Mouse (Mus musculus) left cerebral cortex, postnatal 25 days (tissue): ENCODE measurements around the gene Fhdc1. TPM values are rescaled to one million over a fixed set of nuclear protein-coding genes. Genes with fewer than 3 reads are reported as not detected.

Experiments used
- DNase-seq, 2 experiments: peaks; one replicate each; pipeline ENCODE4 v3.0.0; 2022; ENCODE audit warnings: low spot score in 2 of 2, mixed read lengths in 1 of 2
- intact Hi-C: fragments of 180-260 bp; cut with DNase I; formaldehyde crosslinking; loops from one replicate; pipeline ENCODE4 v1.15.1; 2025
- total RNA-seq, 2 experiments: library from RNA; stranded (reverse); gene quantifications; 2 replicates each; pipeline ENCODE4 v1.2.3; 2021

The Fhdc1 gene
- total RNA-seq, 2 experiments from 2014 or later, result 3.7 to 4.0 TPM

DNA sequence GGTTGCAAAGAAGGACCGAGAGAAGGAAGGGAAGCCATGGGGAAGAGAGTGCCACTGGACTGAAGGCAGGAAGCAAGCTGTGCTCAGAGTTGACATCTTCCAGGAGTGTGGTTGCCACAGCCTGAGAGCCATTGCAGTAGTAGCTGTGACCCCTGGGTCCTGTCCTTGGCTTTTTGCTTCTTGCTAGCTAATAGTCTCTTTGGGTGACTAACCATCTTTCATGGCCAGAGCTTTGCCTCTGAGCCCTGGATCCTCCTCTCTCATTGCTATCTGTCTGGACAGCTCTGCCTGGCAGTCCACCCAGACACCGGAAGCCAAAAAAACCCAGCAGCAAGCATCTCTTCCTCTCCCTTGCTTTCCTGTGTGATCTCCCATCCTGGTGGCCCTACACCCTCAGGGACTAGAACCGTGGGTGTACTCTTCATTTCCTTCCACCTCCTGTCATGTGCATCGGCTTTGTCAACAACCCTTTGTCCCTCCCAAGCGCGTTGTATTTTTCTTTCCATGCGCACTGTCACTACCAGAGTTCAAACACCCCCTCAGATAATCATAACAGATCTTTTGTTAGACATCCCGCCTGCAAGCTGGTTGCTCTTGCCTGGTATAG is 85.3 kb downstream of the Fhdc1 start:
- no peak for DNase-seq
- intact Hi-C loops, result no loop called here

Other genes with a start within 250 kb of the Fhdc1 start
- gene Trim2, start 173.6 kb downstream of the Fhdc1 start, total RNA-seq, result 100 to 1,000 TPM; 239 to 257 TPM
- gene Arfip1, start 102.2 kb upstream of the Fhdc1 start, total RNA-seq, result 10 to 100 TPM; 17.3 to 19.4 TPM
- under 1 TPM in 1 of 2 experiments, not detected in 1; 0.11 TPM for gene Tigd4, start 113.1 kb upstream of the Fhdc1 start, total RNA-seq
- under 1 TPM; 0.69 to 0.71 TPM for gene Tmem154, start 185.8 kb upstream of the Fhdc1 start, total RNA-seq